Mouse (Mus musculus): ENCODE measurements at regions not wholly inside any gene's neighbourhood (a gene's known extent, or its start where the extent isn't known, plus 50 kb on each side); places are given as distances from the start of the nearest gene placed in this dataset.
"Not testable (repeated sequence)": the region's sequence is repeated elsewhere in the genome, so short reads cannot be mapped to it uniquely, and the experiment has no call there.

DNA sequence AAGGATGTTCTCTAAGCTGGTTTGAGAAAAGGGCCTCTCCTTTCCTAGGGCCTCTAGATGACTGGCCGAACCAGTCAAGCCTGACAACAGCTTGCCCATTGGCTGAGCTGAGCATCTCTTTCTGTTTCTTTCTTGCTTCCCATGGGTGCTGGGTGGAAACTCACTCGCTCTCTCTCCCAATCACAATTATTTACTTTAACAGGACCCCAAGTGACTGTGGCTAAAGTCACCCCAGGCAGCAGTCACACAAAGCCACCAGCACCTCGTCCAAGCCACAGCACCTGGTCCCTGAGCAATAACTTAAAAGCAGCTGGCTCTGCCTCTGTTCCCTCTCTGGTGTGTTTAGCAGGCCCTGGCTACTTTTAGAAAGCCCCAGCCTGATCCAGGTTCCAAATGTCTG, 64.3 kb upstream of the Fzd7 start:
- no peaks in the 10 kb centered on the region for H3K9me3 ChIP-seq (ENCODE audit: control insufficient read depth, low read length)
- no peaks in the 10 kb centered on the region for H3K36me3 ChIP-seq (ENCODE audit: control insufficient read depth, insufficient read depth, low read length)
- H3K4me3 ChIP-seq (ENCODE audit: low read depth, low read length) = no peak overlapping the region
- DNase-seq (ENCODE audit: low spot score) = no peak
- H3K27me3 ChIP-seq (ENCODE audit: control insufficient read depth, insufficient read depth, low read length) = no peaks in the 10 kb centered on the region
- H3K9ac ChIP-seq (ENCODE audit: low read length) = no peak overlapping the region
- 69% methylated on average over 3 of the region's 3 CpGs for WGBS
- no peak for ATAC-seq (replicated peaks; ENCODE audit: low FRiP score)
- no peak overlapping the region for H3K27ac ChIP-seq (ENCODE audit: low read depth, low read length)
- peaks cover 8% of the 10 kb centered on the region for H3K4me1 ChIP-seq (replicated peaks; ENCODE audit: control insufficient read depth, insufficient read depth, low read length)
- no peak overlapping the region for H3K4me2 ChIP-seq (ENCODE audit: low read depth, low read length, severe bottlenecking)

DNA sequence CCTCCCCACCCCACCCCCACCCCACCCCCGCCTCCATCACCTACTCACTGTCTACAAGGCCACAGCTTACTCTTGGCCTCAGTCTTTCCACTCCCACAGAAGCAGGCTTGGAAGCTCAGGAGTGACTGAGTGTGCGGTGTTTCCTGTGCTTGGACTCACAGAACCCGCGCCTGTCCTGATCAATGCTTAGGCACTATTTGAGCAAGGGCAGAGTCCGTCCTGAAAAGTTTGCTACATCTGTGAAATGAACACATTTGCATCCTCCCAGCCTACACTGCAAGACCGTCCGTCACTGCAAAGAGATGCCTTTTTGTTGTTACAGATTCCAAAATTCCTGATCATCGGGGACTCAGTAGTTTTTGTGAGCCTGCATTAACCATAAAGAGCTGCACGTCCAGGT, 63.5 kb upstream of the Fzd7 start:
- no peaks in the 10 kb centered on the region for H3K36me3 ChIP-seq (ENCODE audit: control insufficient read depth, insufficient read depth, low read length)
- H3K27ac ChIP-seq (ENCODE audit: low read depth, low read length) = no peak overlapping the region
- no peak for ATAC-seq (replicated peaks; ENCODE audit: low FRiP score)
- H3K9me3 ChIP-seq (ENCODE audit: control insufficient read depth, low read length) = no peaks in the 10 kb centered on the region
- no peak overlapping the region for H3K4me2 ChIP-seq (ENCODE audit: low read depth, low read length, severe bottlenecking)
- peaks cover 14% of the 10 kb centered on the region for H3K4me1 ChIP-seq (replicated peaks; ENCODE audit: control insufficient read depth, insufficient read depth, low read length)
- 91% methylated on average over 9 of the region's 9 CpGs for WGBS
- DNase-seq (ENCODE audit: low spot score) = no peak
- H3K4me3 ChIP-seq (ENCODE audit: low read depth, low read length) = no peak overlapping the region
- no peaks in the 10 kb centered on the region for H3K27me3 ChIP-seq (ENCODE audit: control insufficient read depth, insufficient read depth, low read length)
- no peak overlapping the region for H3K9ac ChIP-seq (ENCODE audit: low read length)

DNA sequence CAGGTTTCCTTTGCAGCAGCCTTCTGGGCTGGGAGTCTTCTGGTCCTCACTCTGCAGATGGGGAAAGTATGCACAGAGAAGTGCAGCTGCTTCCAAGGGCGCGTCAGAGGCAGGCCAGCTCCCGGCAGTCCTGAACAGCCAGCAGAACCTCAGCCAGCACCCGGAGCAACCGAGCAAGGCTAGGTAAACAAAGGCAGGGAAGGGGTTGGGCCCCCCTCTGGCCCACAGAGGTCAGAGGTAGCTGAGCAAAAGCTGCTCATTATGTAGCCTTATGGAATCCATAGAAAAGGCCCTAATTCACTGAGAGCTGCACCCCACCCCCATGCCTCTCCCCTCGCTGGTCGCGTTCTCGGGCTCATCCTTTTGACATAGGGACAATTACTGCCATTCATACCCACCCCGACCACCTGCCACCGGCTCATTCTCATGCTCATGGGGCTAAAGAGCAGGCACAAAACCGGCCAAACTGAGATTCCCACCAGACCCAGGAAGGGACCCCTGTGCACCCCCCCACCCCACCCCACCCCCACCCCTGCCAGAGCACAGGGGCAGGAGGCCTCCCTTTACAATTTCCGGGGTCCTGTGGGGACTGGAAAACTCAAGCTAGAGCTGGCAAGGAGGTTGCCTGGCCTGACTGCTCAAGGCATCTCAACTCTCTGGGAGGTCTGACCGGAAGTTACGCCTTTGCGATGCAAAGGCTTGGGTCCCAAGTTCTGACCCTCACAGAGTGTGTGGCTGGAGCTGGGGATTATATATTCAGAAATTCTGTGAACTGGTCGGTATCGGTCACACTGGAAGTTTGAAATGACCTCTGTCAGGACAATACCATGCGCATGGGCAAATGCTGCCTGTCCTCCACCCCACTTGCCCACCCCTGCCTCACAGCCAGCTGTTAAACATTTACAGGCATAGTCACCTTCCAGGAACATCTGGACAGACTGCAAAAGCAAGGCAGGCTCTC, 59.0 kb upstream of the Fzd7 start:
- no peaks in the 10 kb centered on the region for H3K36me3 ChIP-seq (ENCODE audit: control insufficient read depth, insufficient read depth, low read length)
- peaks cover 14% of the 10 kb centered on the region for H3K4me1 ChIP-seq (replicated peaks; ENCODE audit: control insufficient read depth, insufficient read depth, low read length)
- peak overlapping the region; percentile 28 for H3K27ac ChIP-seq (ENCODE audit: low read depth, low read length)
- H3K9me3 ChIP-seq (ENCODE audit: control insufficient read depth, low read length) = no peaks in the 10 kb centered on the region
- ATAC-seq (replicated peaks; ENCODE audit: low FRiP score) (peak; percentile 86), DNase-seq (ENCODE audit: low spot score) (peak; percentile 64)
- no peaks in the 10 kb centered on the region for H3K27me3 ChIP-seq (ENCODE audit: control insufficient read depth, insufficient read depth, low read length)
- WGBS = 13% methylated on average over 19 of the region's 19 CpGs
- H3K4me2 ChIP-seq (ENCODE audit: low read depth, low read length, severe bottlenecking) = peak overlapping the region; percentile 29; the same call in 1 of the 2 replicates
- H3K4me3 ChIP-seq (ENCODE audit: low read depth, low read length) = no peak overlapping the region
- peak overlapping the region; percentile 32; the same call in 1 of the 2 replicates for H3K9ac ChIP-seq (ENCODE audit: low read length)

DNA sequence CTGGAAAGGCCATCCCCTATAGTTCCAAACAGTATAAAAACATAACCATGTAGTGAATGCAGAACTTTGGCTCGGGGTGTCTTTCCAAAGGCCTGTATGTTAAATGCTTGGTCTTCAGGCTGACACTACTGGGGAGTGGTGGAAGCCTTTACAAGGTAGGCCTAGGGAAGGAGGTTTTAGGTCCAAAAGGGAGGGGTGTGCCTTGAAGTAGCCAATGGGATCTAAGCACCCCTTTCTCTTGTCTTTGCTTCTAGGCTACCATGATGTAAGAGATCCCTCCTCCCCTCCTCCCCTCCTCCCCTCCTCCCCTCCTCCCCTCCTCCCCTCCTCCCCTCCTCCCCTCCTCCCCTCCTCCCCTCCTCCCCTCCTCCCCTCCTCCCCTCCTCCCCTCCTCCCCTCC, 56.5 kb upstream of the Fzd7 start:
- not testable (repeated sequence) for H3K27me3 ChIP-seq (ENCODE audit: control insufficient read depth, insufficient read depth, low read length); H3K36me3 ChIP-seq (ENCODE audit: control insufficient read depth, insufficient read depth, low read length); ATAC-seq (replicated peaks; ENCODE audit: low FRiP score); H3K4me2 ChIP-seq (ENCODE audit: low read depth, low read length, severe bottlenecking); H3K4me3 ChIP-seq (ENCODE audit: low read depth, low read length); H3K9ac ChIP-seq (ENCODE audit: low read length); DNase-seq (ENCODE audit: low spot score); H3K9me3 ChIP-seq (ENCODE audit: control insufficient read depth, low read length); H3K27ac ChIP-seq (ENCODE audit: low read depth, low read length)
- peaks cover 14% of the 10 kb centered on the region for H3K4me1 ChIP-seq (replicated peaks; ENCODE audit: control insufficient read depth, insufficient read depth, low read length)
- WGBS = 97% methylated on average over 1 of the region's 1 CpGs

GRCm38 (mm10) chr1:59426346-59427203, 55.6 kb upstream of the Fzd7 start:
- no peaks in the 10 kb centered on the region for H3K36me3 ChIP-seq (ENCODE audit: control insufficient read depth, insufficient read depth, low read length)
- H3K27ac ChIP-seq (ENCODE audit: low read depth, low read length) = no peak overlapping the region
- H3K9ac ChIP-seq (ENCODE audit: low read length) = no peak overlapping the region
- ATAC-seq (replicated peaks; ENCODE audit: low FRiP score) (no peak), DNase-seq (ENCODE audit: low spot score) (no peak)
- 73% methylated on average over 9 of the region's 10 CpGs for WGBS
- no peaks in the 10 kb centered on the region for H3K9me3 ChIP-seq (ENCODE audit: control insufficient read depth, low read length)
- no peak overlapping the region for H3K4me3 ChIP-seq (ENCODE audit: low read depth, low read length)
- peaks cover 14% of the 10 kb centered on the region for H3K4me1 ChIP-seq (replicated peaks; ENCODE audit: control insufficient read depth, insufficient read depth, low read length)
- H3K27me3 ChIP-seq (ENCODE audit: control insufficient read depth, insufficient read depth, low read length) = no peaks in the 10 kb centered on the region
- H3K4me2 ChIP-seq (ENCODE audit: low read depth, low read length, severe bottlenecking) = no peak overlapping the region

GRCm38 (mm10) chr1:59427204-59427557, 55.0 kb upstream of the Fzd7 start:
- H3K4me3 ChIP-seq (ENCODE audit: low read depth, low read length) = no peak overlapping the region
- H3K27me3 ChIP-seq (ENCODE audit: control insufficient read depth, insufficient read depth, low read length) = no peaks in the 10 kb centered on the region
- WGBS = 53% methylated on average over 5 of the region's 5 CpGs
- ATAC-seq (replicated peaks; ENCODE audit: low FRiP score) (no peak), DNase-seq (ENCODE audit: low spot score) (no peak)
- H3K4me2 ChIP-seq (ENCODE audit: low read depth, low read length, severe bottlenecking) = no peak overlapping the region
- H3K9me3 ChIP-seq (ENCODE audit: control insufficient read depth, low read length) = no peaks in the 10 kb centered on the region
- no peak overlapping the region for H3K27ac ChIP-seq (ENCODE audit: low read depth, low read length)
- H3K4me1 ChIP-seq (replicated peaks; ENCODE audit: control insufficient read depth, insufficient read depth, low read length) = peaks cover 13% of the 10 kb centered on the region
- no peaks in the 10 kb centered on the region for H3K36me3 ChIP-seq (ENCODE audit: control insufficient read depth, insufficient read depth, low read length)
- H3K9ac ChIP-seq (ENCODE audit: low read length) = no peak overlapping the region

DNA sequence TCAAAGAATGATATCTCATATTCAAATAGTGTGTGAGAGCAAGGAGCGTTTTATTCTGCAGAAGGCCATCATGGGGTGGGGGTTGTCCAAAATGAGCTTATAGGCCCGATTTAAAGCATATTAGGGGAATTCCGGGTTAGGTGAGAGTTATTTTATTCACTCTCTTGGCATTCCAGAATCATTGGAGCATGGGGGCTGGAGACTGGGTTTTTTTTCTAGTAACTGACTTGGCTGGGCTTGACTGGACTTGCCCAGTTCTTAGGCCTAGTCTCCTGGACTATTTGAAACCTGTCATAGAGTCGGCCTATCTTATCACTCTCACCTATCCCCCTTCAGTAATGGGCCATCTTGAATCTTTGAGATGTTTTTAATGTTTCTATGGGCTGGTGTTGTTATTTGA, 52.9 kb upstream of the Fzd7 start:
- 87% methylated on average over 4 of the region's 4 CpGs for WGBS
- H3K4me1 ChIP-seq (replicated peaks; ENCODE audit: control insufficient read depth, insufficient read depth, low read length) = no peaks in the 10 kb centered on the region
- ATAC-seq (replicated peaks; ENCODE audit: low FRiP score) = no peak

DNA sequence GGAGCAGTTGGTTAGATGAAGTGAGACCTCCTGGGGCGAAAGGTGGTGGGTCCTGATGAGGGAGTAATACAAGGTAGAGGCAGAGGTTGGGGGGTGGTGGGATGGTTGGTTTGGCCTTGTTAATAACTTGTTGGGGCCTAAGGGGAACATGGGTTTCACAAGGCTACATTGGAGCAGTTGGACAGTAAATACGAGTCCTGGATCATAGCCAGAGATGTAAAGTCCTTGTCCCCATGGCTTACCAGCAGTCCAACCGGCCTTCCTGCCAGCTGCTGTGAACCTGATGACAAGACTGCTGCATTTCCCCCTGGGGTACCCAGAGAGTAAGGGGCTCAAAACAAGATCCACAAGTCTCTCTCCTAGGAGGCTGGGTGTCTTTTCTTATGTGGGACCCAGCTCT, 52.0 kb upstream of the Fzd7 start:
- H3K4me3 ChIP-seq (ENCODE audit: low read depth, low read length) = no peak overlapping the region
- ATAC-seq (replicated peaks; ENCODE audit: low FRiP score) (no peak), DNase-seq (ENCODE audit: low spot score) (no peak)
- H3K9me3 ChIP-seq (ENCODE audit: control insufficient read depth, low read length) = no peaks in the 10 kb centered on the region
- H3K27ac ChIP-seq (ENCODE audit: low read depth, low read length) = no peak overlapping the region
- H3K4me2 ChIP-seq (ENCODE audit: low read depth, low read length, severe bottlenecking) = no peak overlapping the region
- H3K9ac ChIP-seq (ENCODE audit: low read length) = no peak overlapping the region
- no peaks in the 10 kb centered on the region for H3K4me1 ChIP-seq (replicated peaks; ENCODE audit: control insufficient read depth, insufficient read depth, low read length)
- WGBS = 90% methylated on average over 3 of the region's 3 CpGs
- no peaks in the 10 kb centered on the region for H3K27me3 ChIP-seq (ENCODE audit: control insufficient read depth, insufficient read depth, low read length)
- H3K36me3 ChIP-seq (ENCODE audit: control insufficient read depth, insufficient read depth, low read length) = no peaks in the 10 kb centered on the region

More for the DNA sequence above, 52.9 kb upstream of the Fzd7 start:
- Histone ChIP-seq H3K9me3 (ENCODE audit: control insufficient read depth, low read length) (no peaks in the 10 kb centered on the region), H3K4me3 (ENCODE audit: low read depth, low read length) (no peak overlapping the region), H3K9ac (ENCODE audit: low read length) (no peak overlapping the region), H3K4me2 (ENCODE audit: low read depth, low read length, severe bottlenecking) (no peak overlapping the region), H3K27ac (ENCODE audit: low read depth, low read length) (no peak overlapping the region), H3K36me3 (ENCODE audit: control insufficient read depth, insufficient read depth, low read length) (no peaks in the 10 kb centered on the region), H3K27me3 (ENCODE audit: control insufficient read depth, insufficient read depth, low read length) (no peaks in the 10 kb centered on the region)
- no peak for DNase-seq (ENCODE audit: low spot score)
